Mouse (Mus musculus) heart, embryonic 15.5 days (tissue): ENCODE results near the gene Dynlt1c. TPM values are rescaled to one million over a fixed set of nuclear protein-coding genes. Genes with fewer than 3 reads are reported as not detected.
"Not testable (repeated sequence)": the region's sequence is repeated elsewhere in the genome, so short reads cannot be mapped to it uniquely, and the experiment has no call there.

Experiments
- ATAC-seq: fragments of 200-750 bp; cut with Nextera tagmentation; replicated peaks from 2 replicates; pipeline ENCODE4 v1.8.0; 2017; ENCODE audit warnings: low read depth, moderate TSS enrichment; ENCODE audit not compliant: insufficient number of reproducible peaks, insufficient read depth, low FRiP score
- H3K27ac ChIP-seq: fragments of 300-500 bp; sonication (generic); 2 replicates; pipeline ENCODE4 v1.5.1; 2015; ENCODE audit warnings: mild to moderate bottlenecking, inconsistent platforms
- H3K27me3 ChIP-seq: fragments of 300-500 bp; sonication (generic); 2 replicates; pipeline ENCODE4 v1.6.1; 2015; ENCODE audit warnings: inconsistent platforms
- H3K36me3 ChIP-seq: fragments of 300-500 bp; sonication (generic); 2 replicates; pipeline ENCODE4 v1.6.1; 2015; ENCODE audit warnings: mild to moderate bottlenecking, inconsistent platforms
- H3K4me1 ChIP-seq: fragments of 300-500 bp; sonication (generic); replicated peaks from 2 replicates; pipeline ENCODE4 v1.6.1; 2015; ENCODE audit warnings: inconsistent platforms
- H3K4me2 ChIP-seq: fragments of 300-500 bp; sonication (generic); 2 replicates; pipeline ENCODE4 v1.6.1; 2015; ENCODE audit warnings: inconsistent platforms, mild to moderate bottlenecking, moderate library complexity
- H3K4me3 ChIP-seq: fragments of 300-500 bp; sonication (generic); 2 replicates; pipeline ENCODE4 v1.5.1; 2015; ENCODE audit warnings: mild to moderate bottlenecking, inconsistent platforms
- H3K9ac ChIP-seq: fragments of 300-500 bp; sonication (generic); 2 replicates; pipeline ENCODE4 v1.6.1; 2015; ENCODE audit warnings: mild to moderate bottlenecking, inconsistent platforms
- H3K9me3 ChIP-seq: fragments of 300-500 bp; sonication (generic); replicated peaks from 2 replicates; pipeline ENCODE4 v1.6.1; 2016; ENCODE audit warnings: inconsistent platforms
- WGBS: fragments of 180-500 bp; shearing (Covaris S2); methylation state at CpG from one replicate; pipeline ENCODE4 v1.1.7; 2015; ENCODE audit warnings: mixed read lengths; 5-methylcytosine and 5-hydroxymethylcytosine counted together
- polyA plus RNA-seq: library from polyadenylated mRNA; unstranded; fragments of >200 nt; fragmentation: Nextera tagmentation; extraction: Ambion mirVana; gene quantifications from 2 replicates; pipeline ENCODE4 v1.2.1, GENCODE M21; 2015

Gene Dynlt1c
- polyA plus RNA-seq = 24.3 and 25.7 TPM in 2 replicates

DNA sequence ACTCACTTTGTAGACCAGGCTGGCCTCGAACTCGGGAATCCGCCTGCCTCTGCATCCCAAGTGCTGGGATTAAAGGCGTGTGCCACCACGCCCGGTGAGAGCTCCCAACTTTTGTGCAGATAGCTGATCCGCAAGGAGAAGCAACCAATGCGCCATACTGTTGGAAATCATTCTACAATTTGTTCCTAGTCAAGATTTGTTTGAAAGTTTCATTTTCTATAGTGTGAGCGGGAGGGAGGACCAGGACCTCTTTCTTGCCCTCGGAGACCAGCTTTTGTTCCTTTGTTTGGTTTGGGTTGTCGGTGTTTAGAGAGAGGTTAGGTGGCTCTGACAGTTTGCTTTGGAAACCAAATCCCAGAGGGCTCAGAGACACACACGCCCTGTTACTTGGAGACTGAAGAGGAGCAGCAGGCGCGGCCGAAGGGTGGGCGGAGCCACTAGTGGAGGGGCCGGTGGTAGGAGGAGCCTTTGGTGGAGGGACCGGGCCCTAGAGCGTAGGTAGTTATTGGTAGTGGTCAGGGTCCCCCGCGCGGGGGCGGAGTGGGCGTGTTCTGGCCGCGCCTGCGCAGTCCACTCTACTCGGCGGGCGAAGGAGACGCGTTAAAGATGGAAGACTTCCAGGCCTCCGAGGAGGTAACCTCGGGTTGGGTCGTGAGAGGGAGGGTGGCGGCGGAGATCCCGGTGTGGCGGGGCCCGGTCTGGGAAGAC lies at the start of gene Dynlt1c:
TSS of gene Dynlt1c (plus strand) at position 468 of the 708 bp plus-strand sequence.
- not testable (repeated sequence) for H3K27me3 ChIP-seq, H3K36me3 ChIP-seq, H3K9me3 ChIP-seq, H3K9ac ChIP-seq, H3K4me1 ChIP-seq
- H3K4me2 ChIP-seq = peak within 1 kb of the TSS; percentile 58
- ATAC-seq = peak; percentile 99
- peak within 1 kb of the TSS; percentile 47 for H3K4me3 ChIP-seq
- 13% methylated on average over 28 of the region's 40 CpGs for WGBS
- H3K27ac ChIP-seq = peak within 1 kb of the TSS; percentile 70

DNA sequence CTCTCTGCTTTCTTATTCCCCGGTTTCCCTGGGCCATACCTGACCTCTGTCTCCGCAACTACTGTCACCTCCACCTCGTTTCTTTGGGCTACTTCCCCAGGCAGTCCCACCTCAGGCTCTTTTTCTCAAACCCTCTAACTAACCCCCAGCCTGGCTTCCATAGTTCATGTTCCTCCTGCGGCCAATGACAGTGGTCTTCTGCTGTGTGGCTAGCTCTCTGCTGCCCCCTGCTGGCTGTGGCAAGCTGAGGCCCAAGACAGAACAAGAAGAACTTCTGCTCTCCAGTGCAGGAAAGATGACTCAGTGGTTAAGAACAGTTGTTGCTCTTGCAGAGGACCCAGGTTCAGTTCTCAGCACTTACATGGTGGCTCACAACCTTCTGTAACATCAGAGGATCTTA lies 47.7 kb upstream of the Dynlt1c start:
- H3K4me3 ChIP-seq, H3K4me2 ChIP-seq, H3K4me1 ChIP-seq, H3K27me3 ChIP-seq, H3K36me3 ChIP-seq, H3K9ac ChIP-seq, H3K9me3 ChIP-seq, H3K27ac ChIP-seq: not testable (repeated sequence)
- WGBS = no CpG with 5 or more reads among the region's 4 CpGs
- peak; percentile 59 for ATAC-seq

DNA sequence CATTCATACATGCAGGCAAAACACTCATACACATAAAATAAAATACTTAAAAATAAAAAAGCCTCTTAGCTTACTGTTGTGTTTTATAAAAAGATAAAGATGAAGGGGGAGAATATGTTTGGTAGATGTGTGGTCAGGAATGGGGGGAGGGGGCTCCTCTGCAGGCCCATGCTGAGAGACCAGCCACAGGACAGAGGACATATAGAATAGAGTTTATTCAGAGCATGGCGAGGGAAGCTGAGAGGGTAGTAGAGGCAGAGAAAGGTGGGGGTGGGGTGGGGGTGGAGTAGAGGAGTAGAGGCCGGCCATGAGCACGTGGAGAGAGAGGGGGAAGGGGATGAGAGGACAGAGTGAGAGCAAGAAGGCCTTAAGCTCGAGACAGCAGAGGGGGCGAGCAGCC lies 47.2 kb upstream of the Dynlt1c start:
- H3K9me3 ChIP-seq, ATAC-seq, H3K9ac ChIP-seq, H3K36me3 ChIP-seq, H3K4me2 ChIP-seq, H3K27ac ChIP-seq, H3K4me3 ChIP-seq, H3K27me3 ChIP-seq, H3K4me1 ChIP-seq: not testable (repeated sequence)
- no CpG with 5 or more reads among the region's 5 CpGs for WGBS

DNA sequence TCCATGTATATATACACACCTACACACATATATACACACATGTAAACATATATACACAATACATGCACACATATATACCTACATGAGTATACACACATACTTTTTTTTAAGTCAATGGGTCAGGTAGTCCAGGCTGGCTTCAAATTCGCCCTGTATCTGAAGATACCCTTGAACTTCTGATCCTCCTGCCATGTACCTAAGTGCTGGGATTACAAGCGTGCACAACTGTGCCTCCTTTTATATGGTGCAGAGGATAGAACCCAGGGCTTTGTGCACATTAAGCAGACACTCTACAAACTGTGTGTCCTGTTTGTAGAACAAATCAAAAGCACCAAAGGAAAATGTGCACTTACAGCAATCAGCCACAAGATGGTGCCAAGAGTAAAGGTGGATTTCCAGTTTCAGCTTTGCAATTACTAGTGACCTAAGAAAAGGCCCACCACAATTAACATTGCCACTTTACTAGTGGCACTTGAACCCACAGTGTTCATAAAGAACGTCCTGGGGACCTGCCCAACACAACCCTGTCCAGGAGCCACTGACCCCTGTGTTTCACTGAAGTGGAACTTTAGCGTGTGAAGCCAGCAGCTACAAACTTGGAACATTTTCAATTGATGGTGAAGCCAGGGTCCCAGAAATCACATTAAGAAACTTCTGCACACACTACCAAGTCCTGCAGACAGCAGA lies 41.9 kb upstream of the Dynlt1c start:
- not testable (repeated sequence) for H3K36me3 ChIP-seq, H3K4me2 ChIP-seq, H3K9ac ChIP-seq, H3K9me3 ChIP-seq, ATAC-seq, H3K27me3 ChIP-seq, H3K27ac ChIP-seq, H3K4me1 ChIP-seq, H3K4me3 ChIP-seq
- WGBS = no CpG with 5 or more reads among the region's 4 CpGs

DNA sequence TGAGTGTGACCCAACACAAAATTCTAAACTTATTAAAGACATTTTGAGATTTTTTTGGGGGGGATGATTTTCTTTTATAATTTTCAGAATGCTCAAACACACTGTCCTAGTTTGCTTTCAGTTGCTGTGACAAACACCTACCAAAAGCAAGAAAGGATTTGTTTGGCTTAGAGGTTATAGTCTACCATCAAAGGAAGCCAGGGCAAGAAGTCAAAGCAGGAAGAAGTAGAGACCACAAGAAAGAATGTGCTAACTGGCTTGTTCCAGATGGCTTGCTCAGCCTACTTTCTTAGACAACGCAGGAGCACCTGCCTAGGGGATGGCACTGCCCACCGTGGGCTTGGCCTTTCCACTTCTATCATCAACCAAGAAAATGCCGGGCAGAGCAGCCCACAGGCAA lies 36.6 kb upstream of the Dynlt1c start:
- ATAC-seq, H3K27ac ChIP-seq, H3K4me2 ChIP-seq, H3K27me3 ChIP-seq, H3K9ac ChIP-seq, H3K4me3 ChIP-seq, H3K4me1 ChIP-seq, H3K9me3 ChIP-seq, H3K36me3 ChIP-seq: not testable (repeated sequence)
- 85% methylated on average over 3 of the region's 3 CpGs for WGBS

DNA sequence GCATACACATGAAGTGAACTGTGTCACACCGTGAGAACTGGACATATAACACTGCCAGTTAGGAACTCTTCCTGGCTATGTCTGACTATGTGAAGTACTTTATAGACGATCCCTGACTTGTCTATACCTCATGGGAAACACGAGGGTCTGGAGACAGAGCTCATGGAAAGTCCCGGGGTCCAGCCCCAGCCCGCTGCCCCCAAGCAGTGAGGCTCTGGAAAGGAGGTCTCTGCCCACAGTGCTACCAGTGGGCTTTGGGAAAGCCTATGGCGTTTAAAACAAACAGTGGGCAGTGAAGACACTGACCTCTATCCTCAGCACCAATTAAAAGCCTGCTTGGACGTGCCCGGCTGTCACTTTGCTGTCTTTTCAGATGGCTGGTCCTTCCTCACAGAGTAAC lies 33.6 kb upstream of the Dynlt1c start:
- H3K27ac ChIP-seq, H3K9ac ChIP-seq, H3K4me1 ChIP-seq, H3K4me3 ChIP-seq, ATAC-seq, H3K4me2 ChIP-seq, H3K36me3 ChIP-seq, H3K27me3 ChIP-seq, H3K9me3 ChIP-seq: not testable (repeated sequence)
- 70% methylated on average over 5 of the region's 8 CpGs for WGBS

DNA sequence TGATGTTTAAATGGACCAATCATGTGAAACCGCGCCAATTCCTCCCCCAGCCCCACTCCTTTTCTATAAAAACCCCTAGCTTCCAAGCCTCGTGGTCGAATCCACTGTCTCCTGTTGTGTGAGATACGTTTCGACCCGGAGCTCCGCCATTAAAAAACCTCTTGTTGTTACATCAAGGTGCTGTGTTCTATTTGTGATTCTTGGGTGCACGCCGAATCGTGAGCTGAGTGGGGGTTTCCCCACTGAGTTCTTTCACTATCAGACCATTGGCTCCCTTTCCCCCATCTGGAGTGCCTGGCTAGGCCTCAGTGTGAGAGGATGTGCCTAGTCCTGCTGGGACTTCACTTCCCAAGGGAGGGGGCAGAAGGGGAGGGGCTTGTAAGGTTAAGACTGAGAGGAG lies 30.2 kb upstream of the Dynlt1c start:
- H3K4me1 ChIP-seq, H3K4me3 ChIP-seq, H3K36me3 ChIP-seq, H3K9me3 ChIP-seq, H3K4me2 ChIP-seq, H3K27me3 ChIP-seq, ATAC-seq, H3K27ac ChIP-seq, H3K9ac ChIP-seq: not testable (repeated sequence)
- 87% methylated on average over 11 of the region's 11 CpGs for WGBS

DNA sequence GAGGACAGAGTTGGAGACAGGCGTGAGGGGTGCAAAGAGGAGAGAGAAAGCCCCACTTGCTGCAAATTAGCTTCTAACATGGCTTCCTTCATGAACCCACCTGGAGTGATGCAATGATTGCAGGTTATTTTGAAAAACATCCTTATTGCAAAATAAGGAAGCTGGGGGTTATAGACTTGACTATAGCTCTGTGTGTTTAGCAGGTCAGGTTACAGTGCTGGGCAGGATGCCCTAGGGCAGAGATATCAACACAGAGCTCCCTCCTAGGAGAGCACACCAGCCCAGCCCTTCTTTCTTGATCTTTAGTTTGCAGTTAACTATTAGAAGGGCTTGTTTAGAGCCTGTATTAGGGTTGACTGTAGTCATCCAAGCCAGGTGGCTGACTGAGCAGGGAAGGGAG lies 29.3 kb upstream of the Dynlt1c start:
- not testable (repeated sequence) for H3K4me2 ChIP-seq, ATAC-seq, H3K9ac ChIP-seq, H3K27ac ChIP-seq, H3K27me3 ChIP-seq, H3K4me3 ChIP-seq, H3K36me3 ChIP-seq, H3K9me3 ChIP-seq, H3K4me1 ChIP-seq
- WGBS = no CpG with 5 or more reads among the region's 1 CpGs

DNA sequence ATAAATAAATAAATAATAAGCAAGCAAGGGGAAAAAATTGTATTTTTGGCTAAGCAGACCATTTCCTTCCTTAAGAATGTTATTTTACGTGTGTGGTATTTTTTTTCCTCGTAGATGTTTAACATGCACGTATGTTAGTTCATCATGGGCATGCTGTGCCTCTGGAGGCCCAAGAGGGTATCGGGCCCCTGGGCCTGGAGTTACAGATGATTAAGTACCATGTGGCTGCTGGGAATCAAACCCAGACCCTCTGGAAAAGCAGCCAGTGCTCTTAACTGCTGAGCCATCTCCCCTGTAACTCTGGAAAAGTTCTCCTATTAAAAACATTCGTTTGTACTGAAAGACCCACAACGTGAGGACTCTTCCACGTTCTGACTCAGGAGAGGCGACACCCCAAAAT lies 26.1 kb upstream of the Dynlt1c start:
- 86% methylated on average over 8 of the region's 8 CpGs for WGBS
- not testable (repeated sequence) for H3K36me3 ChIP-seq, H3K27me3 ChIP-seq, H3K4me2 ChIP-seq, H3K27ac ChIP-seq, ATAC-seq, H3K9ac ChIP-seq, H3K9me3 ChIP-seq, H3K4me1 ChIP-seq, H3K4me3 ChIP-seq

DNA sequence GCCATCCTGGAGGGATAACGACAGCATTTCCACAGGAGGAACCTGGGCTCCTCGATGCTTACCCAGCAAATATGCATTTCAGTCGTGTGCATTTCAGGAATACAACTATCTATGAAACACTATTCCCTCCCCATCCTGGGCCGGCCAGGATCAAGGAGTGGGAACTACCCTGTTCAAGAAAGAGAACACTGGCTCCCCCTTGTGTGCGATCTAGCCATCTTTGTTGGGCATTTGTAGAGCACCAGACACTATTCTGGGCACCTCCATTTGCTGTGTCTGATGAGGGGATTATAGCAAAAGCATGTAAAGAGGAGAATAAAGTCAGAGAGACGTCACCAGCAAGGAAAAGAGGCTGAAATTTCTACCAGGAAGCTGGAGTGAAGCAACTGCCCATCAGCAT lies 12.8 kb upstream of the Dynlt1c start:
- no CpG with 5 or more reads among the region's 6 CpGs for WGBS
- not testable (repeated sequence) for ATAC-seq, H3K27me3 ChIP-seq, H3K9me3 ChIP-seq, H3K9ac ChIP-seq, H3K4me2 ChIP-seq, H3K27ac ChIP-seq, H3K36me3 ChIP-seq, H3K4me1 ChIP-seq, H3K4me3 ChIP-seq

DNA sequence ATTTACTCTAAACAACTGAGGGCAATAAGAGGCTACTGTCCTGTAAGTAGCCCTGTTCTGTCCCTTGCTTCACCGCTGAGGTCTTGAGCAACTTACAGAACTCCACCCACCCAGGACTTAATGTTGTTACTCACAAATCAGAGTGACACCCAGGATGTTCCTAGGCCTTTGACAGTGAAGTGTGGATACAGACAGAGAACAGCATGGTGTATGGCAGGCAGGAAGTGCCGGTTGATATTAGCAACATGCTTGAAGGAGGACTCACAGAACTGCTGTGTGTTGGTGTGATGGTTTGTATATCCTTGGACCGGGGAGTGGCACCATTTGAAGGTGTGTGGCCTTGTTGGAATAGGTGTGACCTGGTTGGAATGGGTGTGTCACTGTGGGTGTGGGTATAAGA lies 9.4 kb upstream of the Dynlt1c start:
- not testable (repeated sequence) for H3K36me3 ChIP-seq, H3K4me3 ChIP-seq, H3K9ac ChIP-seq, H3K4me2 ChIP-seq, H3K9me3 ChIP-seq, ATAC-seq, H3K27ac ChIP-seq, H3K27me3 ChIP-seq, H3K4me1 ChIP-seq
- 88% methylated on average over 2 of the region's 3 CpGs for WGBS

DNA sequence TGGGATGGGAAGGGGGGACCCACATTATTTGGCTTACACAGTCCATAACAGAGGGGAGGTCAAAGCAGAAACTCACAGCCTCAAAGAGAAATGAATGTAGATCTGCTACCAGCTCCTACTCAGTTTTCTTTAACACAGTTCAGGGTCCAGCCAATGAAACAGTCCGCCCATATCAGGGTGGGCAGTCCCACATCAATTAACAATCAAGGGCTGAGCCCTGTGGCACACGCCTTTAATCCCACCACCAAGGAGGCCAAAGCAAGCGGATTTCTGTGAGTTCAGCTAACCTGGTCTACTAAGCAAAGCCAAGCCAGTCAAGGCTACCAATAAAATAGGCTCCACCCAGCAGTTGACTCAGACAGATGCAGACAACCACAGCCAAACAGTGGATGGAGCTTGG lies 7.6 kb upstream of the Dynlt1c start:
- not testable (repeated sequence) for H3K4me2 ChIP-seq, H3K36me3 ChIP-seq, H3K4me1 ChIP-seq, H3K4me3 ChIP-seq, ATAC-seq, H3K9me3 ChIP-seq, H3K27ac ChIP-seq, H3K9ac ChIP-seq, H3K27me3 ChIP-seq
- WGBS = 59% methylated on average over 3 of the region's 3 CpGs
